Mouse (Mus musculus) ES-Bruce4 (cell line): Measurements from ENCODE around the gene Heatr1.

Experiments used
- CTCF ChIP-seq: IDR thresholded peaks from one replicate; pipeline ENCODE4 v1.8.1; 2011; ENCODE audit warnings: low read depth, low read length
- EP300 ChIP-seq: IDR thresholded peaks from 2 replicates; pipeline ENCODE4 v1.6.1; 2011; ENCODE audit warnings: low read depth, low read length; ENCODE audit not compliant: insufficient read depth

- no peak for TF ChIP-seq EP300
- peak; percentile 69 for TF ChIP-seq CTCF
Measured at GRCm38 (mm10) chr13:12473724-12474378, 79.0 kb downstream of the Heatr1 start.
